Mouse (Mus musculus) brown adipose tissue, adult 24 weeks (tissue): Measurements from ENCODE around the gene Pirb. TPM values are rescaled to one million over a fixed set of nuclear protein-coding genes. Genes with fewer than 3 reads are reported as not detected.
"Not testable (repeated sequence)": the region's sequence is repeated elsewhere in the genome, so short reads cannot be mapped to it uniquely, and the experiment has no call there.

Experiments used
- H3K27ac ChIP-seq: fragments of 200-500 bp; replicated peaks from 2 replicates; pipeline ENCODE4 v1.5.1; 2012; ENCODE audit warnings: low read depth, mild to moderate bottlenecking, low read length
- H3K4me1 ChIP-seq: fragments of 200-500 bp; 2 replicates; pipeline ENCODE4 v1.6.1; 2012; ENCODE audit warnings: low read length, mixed read lengths; ENCODE audit not compliant: control insufficient read depth, insufficient read depth, insufficient read length
- H3K4me3 ChIP-seq: fragments of 200-500 bp; 2 replicates; pipeline ENCODE4 v1.5.1; 2012; ENCODE audit warnings: low read depth, mild to moderate bottlenecking, low read length, moderate library complexity; ENCODE audit not compliant: insufficient read depth
- polyA plus RNA-seq: library from polyadenylated mRNA; stranded (reverse); fragments of >200 nt; gene quantifications from 2 replicates; pipeline ENCODE4 v1.2.4, GENCODE M21; 2012; ENCODE audit not compliant: missing spikeins, insufficient read depth, insufficient read length

Pirb gene
- 3.7 and 5.2 TPM in 2 replicates for polyA plus RNA-seq

DNA sequence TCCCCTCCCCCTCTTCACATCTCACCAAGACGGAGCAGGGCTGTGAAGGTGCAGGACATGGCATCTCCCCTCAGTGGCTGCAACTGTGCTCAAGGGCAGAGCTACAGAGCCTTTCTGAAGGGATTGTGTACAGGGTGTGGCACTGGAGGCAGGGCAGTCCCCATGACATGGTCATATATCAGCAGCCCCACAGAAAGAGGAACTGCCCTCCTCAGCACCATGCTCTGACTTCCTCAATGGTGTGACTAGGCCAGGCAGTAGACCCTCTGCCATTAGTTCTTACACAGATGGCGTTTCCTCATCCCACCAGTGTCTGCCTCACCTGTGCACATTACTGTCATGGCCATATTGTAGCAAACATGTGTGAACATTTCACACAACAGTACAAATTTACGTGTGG, at the start of gene Pirb:
Pirb (minus strand) TSS at position 124 of the 400 bp plus-strand sequence.
- not testable (repeated sequence) for H3K4me1 ChIP-seq, H3K27ac ChIP-seq, H3K4me3 ChIP-seq

DNA sequence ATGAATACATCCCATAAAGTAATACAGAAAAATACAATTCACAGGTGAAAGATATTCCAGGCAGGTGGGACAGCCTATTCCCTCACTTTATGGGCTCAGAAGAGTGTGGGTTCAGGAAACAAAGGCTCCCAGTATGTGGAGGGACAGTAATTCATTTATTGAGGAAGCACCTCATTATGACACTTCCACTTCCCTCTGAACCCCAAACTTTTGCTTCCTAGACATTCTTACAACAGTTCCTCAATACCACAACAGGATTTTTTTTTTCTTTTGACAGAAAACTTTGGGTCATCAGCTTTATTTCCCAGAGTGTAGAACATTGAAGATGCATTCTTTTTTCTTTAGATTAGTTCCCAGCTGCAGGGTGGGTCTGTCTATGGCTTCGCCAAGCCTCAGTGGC, 12.5 kb upstream of the Pirb start:
- not testable (repeated sequence) for H3K27ac ChIP-seq, H3K4me3 ChIP-seq, H3K4me1 ChIP-seq

DNA sequence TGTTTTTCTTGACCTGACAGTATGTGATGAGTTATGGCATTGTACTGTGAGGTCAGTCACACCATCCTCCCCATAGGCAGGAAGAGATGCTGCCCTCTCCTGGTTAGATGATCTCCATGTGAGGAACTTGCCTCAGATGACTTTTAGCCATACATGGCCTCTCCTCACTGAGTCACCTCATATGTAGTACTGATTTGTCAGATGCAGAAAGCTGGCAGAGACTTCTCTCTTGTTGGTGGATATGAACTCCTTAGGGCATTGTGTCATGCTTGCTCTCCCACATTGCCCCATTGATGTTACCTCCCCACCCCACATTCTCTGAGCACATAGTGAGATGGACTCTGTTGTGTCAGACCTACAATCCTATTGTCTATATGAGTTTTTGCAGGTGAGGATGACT, 5.3 kb upstream of the Pirb start:
- not testable (repeated sequence) for H3K27ac ChIP-seq, H3K4me3 ChIP-seq, H3K4me1 ChIP-seq

DNA sequence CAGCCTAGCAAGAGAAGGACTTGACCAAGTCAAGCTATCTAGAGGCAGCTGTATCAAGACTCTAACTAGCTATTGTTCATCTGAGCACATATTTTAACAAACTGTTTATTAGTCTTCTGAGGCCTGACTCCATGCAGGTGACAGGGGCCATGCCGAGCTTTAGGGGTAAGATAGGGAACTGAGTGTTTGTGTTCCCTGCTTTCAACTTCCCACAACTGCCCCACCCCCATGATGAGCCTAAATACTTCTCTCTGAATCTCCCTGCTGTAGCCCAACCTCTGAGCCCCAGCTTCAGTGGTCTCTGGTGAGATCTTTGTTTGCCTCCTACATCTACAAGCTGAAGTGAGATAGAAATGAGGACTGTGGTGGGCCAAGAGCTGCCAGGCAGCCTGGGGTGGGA, 4.9 kb downstream of the Pirb start:
- H3K4me1 ChIP-seq, result peaks cover 2% of the 10 kb centered on the region; the same call in 1 of the 2 replicates
- H3K27ac ChIP-seq, result no peak overlapping the region
- H3K4me3 ChIP-seq, result no peak overlapping the region

DNA sequence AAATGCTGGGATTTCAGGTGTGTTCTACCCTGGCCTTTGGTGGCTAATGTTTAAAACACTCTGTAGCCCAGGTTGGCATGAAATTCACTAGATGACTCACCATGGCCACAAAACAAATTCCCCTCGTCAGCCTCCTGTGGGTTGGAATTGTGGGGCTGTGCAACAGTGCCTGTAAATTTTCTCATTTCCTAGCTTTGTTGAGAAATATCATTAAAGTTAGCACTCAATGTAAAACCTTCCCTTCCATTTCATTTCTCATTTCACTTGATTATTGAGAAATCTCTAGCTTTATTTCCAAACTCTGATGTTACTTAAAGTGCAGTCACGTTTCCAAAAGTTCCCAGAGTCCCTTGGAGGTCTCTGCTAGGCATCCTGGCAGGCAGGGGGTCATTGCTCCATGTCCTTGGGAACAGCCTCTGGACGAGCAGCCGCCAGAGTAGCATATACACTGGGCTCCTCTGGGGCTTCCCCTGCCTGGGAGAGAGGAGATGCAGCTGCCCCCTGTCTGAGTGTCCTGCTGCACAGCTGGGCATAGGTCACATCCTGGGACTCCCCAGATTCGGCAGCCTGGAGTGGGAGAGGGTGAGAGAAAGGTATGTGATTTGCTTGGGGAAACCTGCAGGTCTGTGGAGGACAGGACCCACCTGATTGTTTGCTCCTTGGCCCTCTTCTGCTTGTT, 7.8 kb downstream of the Pirb start:
- H3K4me1 ChIP-seq, result peaks cover 2% of the 10 kb centered on the region; the same call in 1 of the 2 replicates
- peak overlapping the region; percentile 78 for H3K27ac ChIP-seq
- no peak overlapping the region for H3K4me3 ChIP-seq

DNA sequence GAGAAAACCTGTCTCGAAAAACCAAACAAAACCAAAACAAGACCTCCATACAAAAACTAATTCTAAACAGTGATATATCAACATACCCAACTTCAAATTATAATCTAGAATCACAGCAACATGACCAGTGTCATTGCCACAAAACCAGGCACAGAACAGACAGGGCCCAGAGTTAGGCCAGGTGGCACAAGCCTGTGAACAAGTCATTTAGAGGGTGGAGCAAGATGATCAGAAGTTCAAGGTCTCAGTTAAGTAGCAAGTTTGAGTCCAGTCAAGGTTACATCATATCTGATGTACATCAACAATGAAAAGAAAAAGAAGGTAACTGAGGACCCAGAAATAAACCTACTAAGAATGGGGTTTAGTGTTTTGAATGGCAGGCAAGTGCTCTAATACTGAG, 11.2 kb downstream of the Pirb start:
- Histone ChIP-seq H3K27ac (0 out of 2 replicates have a peak overlapping the region, but pooled peaks have one; percentile 1), H3K4me1 (peaks cover 2% of the 10 kb centered on the region), H3K4me3 (no peak overlapping the region)

DNA sequence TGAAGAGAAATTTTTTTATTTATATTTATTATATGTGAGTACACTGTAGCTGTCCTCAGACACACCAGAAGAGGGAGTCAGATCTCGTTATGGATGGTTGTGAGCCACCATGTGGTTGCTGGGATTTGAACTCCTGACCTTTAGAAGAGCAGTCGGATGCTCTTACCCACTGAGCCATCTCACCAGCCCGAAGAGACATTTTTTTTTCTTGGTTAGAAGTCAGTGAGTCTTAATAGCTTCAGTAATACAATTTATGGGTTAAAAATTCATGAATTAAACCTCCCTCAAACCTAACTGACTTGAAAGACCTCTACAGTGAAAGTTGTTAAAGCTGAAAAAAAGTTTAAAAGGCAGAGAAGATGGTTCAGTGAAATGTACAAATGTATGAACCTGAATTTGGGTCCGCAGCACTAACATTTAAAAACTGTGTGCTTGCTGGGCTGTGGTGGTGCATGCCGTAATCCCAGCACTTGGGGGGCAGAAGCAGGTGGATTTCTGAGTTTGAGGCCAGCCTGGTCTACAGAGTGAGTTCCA, 11.7 kb downstream of the Pirb start:
- H3K27ac ChIP-seq, H3K4me3 ChIP-seq, H3K4me1 ChIP-seq: not testable (repeated sequence)

DNA sequence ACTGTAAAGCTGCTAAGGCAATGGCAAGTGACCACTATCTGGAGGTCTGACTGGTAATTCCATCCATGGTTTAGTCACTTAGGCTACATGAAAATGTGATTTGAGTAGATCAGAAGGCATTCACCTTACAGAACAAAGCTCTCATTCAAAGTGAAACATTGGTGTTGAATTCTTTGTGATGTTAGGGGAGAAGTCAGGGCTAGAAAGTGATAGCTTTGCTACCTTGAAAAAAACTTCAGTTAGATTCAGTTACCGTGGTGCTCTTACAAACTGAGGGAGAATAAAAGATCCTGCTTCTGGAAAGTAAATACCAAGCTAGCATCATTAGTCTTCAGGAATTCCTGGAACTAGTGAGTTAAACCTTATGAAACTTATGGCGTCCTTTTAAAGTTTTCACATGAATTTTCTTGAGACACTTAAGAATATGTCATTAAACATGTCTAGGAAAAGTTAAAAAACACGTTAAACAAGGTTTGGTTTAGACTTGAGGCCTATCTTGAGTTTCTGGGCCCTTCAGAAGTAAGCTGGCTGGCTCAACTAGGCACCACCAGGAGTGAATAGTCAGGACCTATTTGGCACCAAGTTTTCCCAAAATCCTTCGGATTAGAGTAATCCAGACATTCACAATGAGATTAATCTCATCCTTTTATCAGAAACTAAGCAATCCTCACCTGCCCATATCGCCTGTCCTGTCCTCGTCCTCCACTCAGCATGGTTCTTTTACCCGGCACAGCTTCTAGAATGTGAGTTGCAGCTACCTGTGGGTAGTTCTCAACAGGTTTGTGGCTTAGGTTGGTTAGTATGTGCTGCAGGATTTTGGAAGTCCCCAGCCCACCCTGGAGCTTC, 12.4 kb downstream of the Pirb start:
- H3K4me1 ChIP-seq, result peaks cover 2% of the 10 kb centered on the region
- H3K4me3 ChIP-seq, result no peak overlapping the region
- H3K27ac ChIP-seq, result no peak overlapping the region

DNA sequence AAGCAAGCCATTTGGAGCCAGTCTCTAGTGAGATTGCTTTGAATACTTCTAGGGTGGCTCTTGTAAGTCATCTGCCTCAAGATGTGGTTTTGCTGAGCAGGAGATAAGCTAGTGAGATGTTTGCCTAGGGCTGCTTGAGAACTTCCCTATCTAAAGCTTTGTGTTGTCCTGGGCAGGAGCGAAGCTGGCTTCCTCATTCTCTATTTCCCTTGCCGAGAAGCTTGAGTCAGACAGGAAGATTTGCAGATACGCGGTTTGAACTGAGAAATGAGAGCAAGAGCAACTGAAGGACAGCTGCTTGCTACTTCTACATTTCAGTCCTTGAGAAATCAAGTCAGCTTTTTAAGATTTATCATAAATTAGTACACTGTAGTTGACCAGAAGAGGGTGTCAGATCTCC, 13.2 kb downstream of the Pirb start:
- Histone ChIP-seq H3K4me1 (peaks cover under 1% of the 10 kb centered on the region), H3K4me3 (no peak overlapping the region), H3K27ac (0 out of 2 replicates have a peak overlapping the region, but pooled peaks have one; percentile 17)

DNA sequence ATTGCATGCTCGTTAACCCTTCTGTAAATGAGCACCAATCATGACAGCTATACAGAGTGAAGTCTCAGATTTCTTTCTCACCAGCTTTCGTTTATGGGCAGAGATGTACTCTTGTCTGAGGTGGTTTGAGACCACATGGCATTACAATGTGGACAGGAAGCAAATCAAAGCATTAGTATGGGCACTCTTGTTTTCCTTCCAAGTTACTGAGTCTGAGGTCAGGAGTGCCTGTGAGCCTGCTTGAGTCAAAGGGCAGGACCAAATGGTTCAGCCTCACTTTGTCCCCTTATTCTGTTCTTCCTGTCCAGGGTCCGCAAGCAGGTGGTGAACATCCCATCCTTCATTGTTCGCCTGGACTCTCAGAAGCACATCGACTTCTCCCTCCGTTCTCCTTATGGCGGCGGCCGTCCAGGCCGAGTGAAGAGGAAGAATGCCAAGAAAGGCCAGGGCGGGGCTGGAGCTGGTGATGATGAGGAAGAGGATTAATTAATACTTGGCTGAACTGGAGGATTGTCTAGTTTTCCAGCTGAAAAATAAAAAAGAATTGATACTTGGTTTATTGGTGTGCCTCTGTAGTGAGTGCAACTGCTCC, 13.8 kb downstream of the Pirb start:
- H3K4me3 ChIP-seq, result peak overlapping the region; percentile 51

DNA sequence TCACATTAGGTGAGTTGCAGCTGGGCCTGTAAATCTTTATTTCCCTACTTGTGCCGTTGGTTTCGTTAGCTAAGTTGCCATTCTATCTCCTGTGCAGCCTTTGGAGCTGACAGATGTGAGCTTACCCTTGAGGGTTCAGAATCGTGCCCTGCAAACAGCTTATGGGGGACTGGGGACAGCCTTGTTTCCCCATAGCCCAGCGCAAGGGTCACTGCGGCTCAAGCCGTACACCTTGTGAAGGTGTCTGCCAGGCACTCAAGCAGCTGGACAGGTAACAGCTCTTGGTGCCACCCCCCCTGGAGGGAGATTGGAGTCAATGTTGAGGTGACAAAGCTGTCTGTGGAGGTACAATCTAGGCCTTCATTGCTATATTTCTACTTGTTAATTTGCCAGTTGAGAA, 14.3 kb downstream of the Pirb start:
- H3K4me3 ChIP-seq, result peak overlapping the region; percentile 51
- peak overlapping the region; percentile 23; the same call in 1 of the 2 replicates for H3K27ac ChIP-seq
- H3K4me1 ChIP-seq, result no peaks in the 10 kb centered on the region; the same call in none of the 2 replicates

More for the DNA sequence above, 13.8 kb downstream of the Pirb start:
- H3K4me1 ChIP-seq, result no peaks in the 10 kb centered on the region; the same call in none of the 2 replicates
- peak overlapping the region; percentile 23; the same call in 1 of the 2 replicates for H3K27ac ChIP-seq

DNA sequence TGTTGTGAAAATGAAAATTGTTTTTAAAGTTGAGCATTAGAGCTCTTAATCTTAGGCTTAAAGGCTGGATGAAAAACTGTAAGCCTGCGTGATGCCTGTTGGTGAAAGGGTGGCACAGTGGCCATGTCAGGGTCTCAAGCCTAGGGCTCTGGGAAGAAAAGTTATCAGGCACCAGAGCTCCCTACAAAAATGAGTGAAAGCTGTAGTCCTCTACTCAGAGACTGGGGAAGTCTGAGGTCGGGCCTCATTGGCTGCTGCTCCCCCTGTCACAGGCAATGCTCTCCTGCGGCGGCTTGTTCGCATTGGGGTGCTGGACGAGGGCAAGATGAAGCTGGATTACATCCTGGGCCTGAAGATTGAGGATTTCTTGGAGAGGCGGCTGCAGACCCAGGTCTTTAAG, 14.7 kb downstream of the Pirb start:
- peak overlapping the region; percentile 51 for H3K4me3 ChIP-seq
- H3K27ac ChIP-seq, result peak overlapping the region; percentile 44; the same call in 1 of the 2 replicates
- not testable (repeated sequence) for H3K4me1 ChIP-seq

DNA sequence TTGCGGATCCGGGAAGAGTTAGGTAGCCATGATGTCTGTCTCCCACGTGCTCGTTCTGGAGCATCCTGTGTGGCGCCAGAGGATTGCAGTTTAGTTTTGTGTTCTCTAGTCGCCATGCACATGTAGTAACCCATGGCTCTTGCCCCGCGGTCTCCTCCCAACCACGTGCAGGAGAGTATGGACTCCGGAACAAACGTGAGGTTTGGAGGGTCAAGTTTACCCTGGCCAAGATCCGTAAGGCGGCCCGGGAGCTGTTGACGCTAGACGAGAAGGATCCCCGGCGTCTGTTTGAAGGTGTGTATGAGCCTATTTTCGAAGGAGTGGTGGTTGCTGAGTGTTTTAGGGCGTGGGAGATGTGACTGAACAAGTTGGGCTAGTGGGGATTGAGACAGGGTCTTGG, 15.7 kb downstream of the Pirb start:
- H3K4me3 ChIP-seq, result peak overlapping the region; percentile 91
- H3K27ac ChIP-seq, result peak overlapping the region; percentile 95
- H3K4me1 ChIP-seq, result no peaks in the 10 kb centered on the region; the same call in none of the 2 replicates

DNA sequence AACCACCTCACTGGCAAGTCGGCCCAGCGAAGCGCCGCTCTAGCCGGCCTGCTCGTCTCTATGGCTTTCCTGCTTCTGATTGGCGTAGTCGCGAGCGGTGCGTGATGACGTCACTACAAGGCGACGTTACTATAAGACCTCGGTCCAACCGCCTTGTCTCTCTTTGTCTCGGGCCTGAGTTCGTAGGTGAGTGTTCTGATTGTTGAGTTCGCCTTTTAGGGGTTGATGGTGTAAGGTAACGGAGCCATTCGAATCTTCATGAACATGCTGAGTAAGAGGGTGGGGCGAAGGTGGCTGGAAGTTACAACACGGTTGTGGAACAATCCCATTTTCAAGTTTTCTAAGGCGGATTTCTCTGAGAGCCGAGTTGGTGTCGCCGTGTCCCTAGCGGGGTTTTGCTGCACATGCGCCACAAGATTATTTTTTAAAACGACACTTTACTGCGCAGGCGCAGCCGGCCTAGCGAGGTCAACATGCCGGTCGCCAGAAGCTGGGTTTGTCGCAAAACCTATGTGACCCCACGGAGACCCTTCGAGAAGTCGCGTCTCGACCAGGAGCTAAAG, 16.2 kb downstream of the Pirb start, which contains the start of gene Rps9:
Rps9 (plus strand) TSS at position 115 of the 563 bp plus-strand sequence.
- peak within 1 kb of the TSS; percentile 91 for H3K4me3 ChIP-seq
- peak within 1 kb of the TSS; percentile 95 for H3K27ac ChIP-seq
- H3K4me1 ChIP-seq, result no peaks in the 10 kb centered on the region; the same call in 1 of the 2 replicates
